Mouse (Mus musculus): ENCODE results near the gene Mroh8.

- TF ChIP-seq CTCF (IDR thresholded peaks at IDR 0.05; ENCODE audit: borderline replicate concordance, insufficient read depth, low read depth, low read length) (no peak), POLR2A (IDR thresholded peaks at IDR 0.05; ENCODE audit: borderline replicate concordance, insufficient read depth, low read length) (no peak)
These were observed 101.2 kb downstream of the Mroh8 start for GRCm38 (mm10) chr2:157178167-157178566.
